Mouse (Mus musculus) neural tube, embryonic 14.5 days (tissue): Measurements from ENCODE around the gene Rnf224. TPM values are rescaled to one million over a fixed set of nuclear protein-coding genes. Genes with fewer than 3 reads are reported as not detected.

Experiments used
- ATAC-seq: fragments of 200-750 bp; cut with Nextera tagmentation; 2 replicates; pipeline ENCODE4 v1.8.0; 2017; ENCODE audit warnings: low read depth, mild to moderate bottlenecking, moderate TSS enrichment, moderate library complexity
- H3K27ac ChIP-seq: fragments of 300-500 bp; sonication (generic); 2 replicates; pipeline ENCODE4 v1.5.1; 2014; ENCODE audit warnings: low read depth, mild to moderate bottlenecking, control low read depth, low read length, moderate library complexity, mixed read lengths
- H3K27me3 ChIP-seq: fragments of 300-500 bp; sonication (generic); 2 replicates; pipeline ENCODE4 v1.6.1; 2014; ENCODE audit warnings: low read length; ENCODE audit not compliant: control insufficient read depth, insufficient read depth
- H3K36me3 ChIP-seq: fragments of 300-500 bp; sonication (generic); 2 replicates; pipeline ENCODE4 v1.6.1; 2014; ENCODE audit warnings: low read length, mixed read lengths; ENCODE audit not compliant: control insufficient read depth, insufficient read depth
- H3K4me1 ChIP-seq: fragments of 300-500 bp; sonication (generic); 2 replicates; pipeline ENCODE4 v1.6.1; 2014; ENCODE audit warnings: low read length; ENCODE audit not compliant: control insufficient read depth, insufficient read depth
- H3K4me2 ChIP-seq: fragments of 300-500 bp; sonication (generic); 2 replicates; pipeline ENCODE4 v1.6.1; 2014; ENCODE audit warnings: mild to moderate bottlenecking, low read depth, low read length, control low read depth
- H3K4me3 ChIP-seq: fragments of 300-500 bp; sonication (generic); 2 replicates; pipeline ENCODE4 v1.5.1; 2014; ENCODE audit warnings: low read depth, low read length, control low read depth, mixed read lengths
- H3K9ac ChIP-seq: fragments of 300-500 bp; sonication (generic); replicated peaks from 2 replicates; pipeline ENCODE4 v1.6.1; 2014; ENCODE audit warnings: low read depth, mild to moderate bottlenecking, control low read depth, low read length, mixed read lengths
- H3K9me3 ChIP-seq: fragments of 300-500 bp; sonication (generic); 2 replicates; pipeline ENCODE4 v1.6.1; 2016; ENCODE audit warnings: low read length; ENCODE audit not compliant: control insufficient read depth
- WGBS: fragments of 180-500 bp; shearing (Covaris S2); extraction: QIAGEN DNeasy Blood & Tissue Kit; methylation state at CpG from one replicate; pipeline ENCODE4 v1.1.7; 2014; 5-methylcytosine and 5-hydroxymethylcytosine counted together
- polyA plus RNA-seq: library from polyadenylated mRNA; unstranded; fragments of >200 nt; fragmentation: Nextera tagmentation; extraction: Ambion mirVana; gene quantifications from 2 replicates; pipeline ENCODE4 v1.2.1, GENCODE M21; 2014

Gene Rnf224
- polyA plus RNA-seq, 1 experiment from 2014 or later: not detected

DNA sequence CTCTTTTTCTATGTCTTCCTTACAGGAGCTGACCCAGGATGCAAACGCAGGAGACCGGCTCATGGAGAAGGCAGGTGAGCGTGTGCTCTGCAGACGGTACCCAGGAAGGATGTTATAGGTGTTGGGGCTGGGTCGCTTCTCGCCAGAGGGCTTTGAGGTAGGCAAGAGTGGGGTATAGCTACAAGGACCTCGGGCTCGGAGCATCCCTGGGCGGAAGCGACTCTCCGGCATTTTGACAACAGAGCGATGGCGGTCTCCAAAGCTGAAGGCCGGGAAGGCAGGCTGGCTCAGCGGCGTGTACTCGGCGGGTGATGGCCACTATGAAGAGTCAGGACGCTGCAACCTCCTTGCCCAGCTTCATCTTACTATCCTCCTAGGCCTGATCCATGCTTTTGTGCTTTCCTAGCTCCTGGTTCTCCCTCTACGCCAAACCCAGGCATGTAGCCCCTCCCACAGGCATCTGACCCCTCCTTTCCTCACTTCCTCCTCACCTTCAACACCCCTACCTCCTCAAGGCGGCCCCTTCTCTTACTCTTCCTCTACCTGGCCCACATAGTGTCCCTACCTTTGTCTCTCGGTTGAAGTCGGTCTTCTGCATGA lies 23.2 kb downstream of the Rnf224 start:
- H3K36me3 ChIP-seq: 0 out of 2 replicates have a peak, but pooled peaks cover 5% of the 10 kb centered on the region
- no peak overlapping the region for H3K27ac ChIP-seq
- H3K4me2 ChIP-seq: no peak overlapping the region
- H3K4me3 ChIP-seq: no peak overlapping the region
- H3K9ac ChIP-seq: no peak overlapping the region
- H3K9me3 ChIP-seq: no peaks in the 10 kb centered on the region
- no peaks in the 10 kb centered on the region for H3K27me3 ChIP-seq
- H3K4me1 ChIP-seq: peaks cover 18% of the 10 kb centered on the region
- ATAC-seq: no peak
- WGBS: 69% methylated on average over 23 of the region's 23 CpGs

DNA sequence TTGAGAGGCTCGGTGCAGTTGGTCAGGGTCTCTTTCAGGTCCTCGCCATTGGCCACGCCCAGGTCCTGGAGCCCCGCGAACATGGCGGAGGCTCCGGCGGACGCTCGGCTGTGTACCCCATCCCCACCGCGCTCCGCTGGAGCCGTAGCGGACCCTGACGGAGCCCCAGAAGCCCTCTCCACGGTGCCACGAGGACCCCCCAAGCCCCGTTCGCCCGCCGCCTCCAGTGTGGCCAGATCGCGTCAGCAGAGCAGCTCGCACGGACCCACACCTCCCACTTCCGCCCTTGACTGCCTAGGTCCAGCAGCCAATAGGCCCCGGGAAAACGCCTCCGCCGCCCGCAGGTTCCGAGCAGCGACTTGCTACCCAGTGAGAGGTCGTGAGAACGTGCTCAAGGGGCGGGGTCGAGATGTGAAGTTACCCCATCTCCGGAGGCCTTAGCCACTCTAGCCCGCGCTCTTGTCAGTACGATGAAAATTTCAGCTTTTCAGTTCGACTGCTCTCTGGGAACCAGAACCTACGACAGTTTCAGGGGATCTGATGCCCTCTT lies 25.4 kb downstream of the Rnf224 start, which contains the start of gene Nelfb:
Gene Nelfb, minus strand, starts transcription at position 369 of the 550 bp plus-strand sequence.
- peak; percentile 93 for ATAC-seq
- peak within 1 kb of the TSS; percentile 85 for H3K27ac ChIP-seq
- 0 out of 2 replicates have a peak, but pooled peaks cover 12% of the 10 kb centered on the region for H3K36me3 ChIP-seq
- H3K4me2 ChIP-seq: peak within 1 kb of the TSS; percentile 92
- no peaks in the 10 kb centered on the region for H3K27me3 ChIP-seq
- peak within 1 kb of the TSS; percentile 90 for H3K9ac ChIP-seq
- no peaks in the 10 kb centered on the region for H3K9me3 ChIP-seq
- H3K4me1 ChIP-seq: peaks cover 20% of the 10 kb centered on the region
- under 1% methylated on average over 44 of the region's 44 CpGs for WGBS
- H3K4me3 ChIP-seq: peak within 1 kb of the TSS; percentile 87

DNA sequence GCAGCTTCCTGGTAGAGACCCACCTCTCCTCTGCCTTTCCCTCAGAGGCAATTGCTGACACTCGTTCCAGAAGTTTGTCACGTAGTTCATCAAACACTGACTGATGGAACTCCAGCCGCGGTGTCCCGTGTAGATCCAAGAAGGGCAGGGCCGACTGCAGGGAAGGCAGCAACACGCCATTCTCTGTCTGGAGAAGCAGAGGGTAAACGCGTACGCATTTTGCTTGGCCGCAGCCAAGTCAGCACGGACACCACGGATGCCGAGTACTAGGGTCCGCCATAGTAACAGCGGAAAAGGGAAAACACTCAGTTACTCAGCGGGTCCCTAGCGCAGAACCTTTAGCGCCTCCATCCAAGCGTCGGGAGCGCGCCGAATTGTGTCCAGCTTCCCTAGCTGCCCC lies 25.9 kb downstream of the Rnf224 start:
- Histone ChIP-seq H3K9me3 (no peaks in the 10 kb centered on the region), H3K36me3 (peaks cover 16% of the 10 kb centered on the region; the same call in 1 of the 2 replicates), H3K4me2 (peak overlapping the region; percentile 92), H3K27me3 (no peaks in the 10 kb centered on the region), H3K9ac (peak overlapping the region; percentile 90), H3K4me1 (peaks cover 20% of the 10 kb centered on the region), H3K4me3 (peak overlapping the region; percentile 87), H3K27ac (peak overlapping the region; percentile 85)
- ATAC-seq: peak; percentile 36; the same call in 1 of the 2 replicates
- WGBS: under 1% methylated on average over 24 of the region's 24 CpGs

DNA sequence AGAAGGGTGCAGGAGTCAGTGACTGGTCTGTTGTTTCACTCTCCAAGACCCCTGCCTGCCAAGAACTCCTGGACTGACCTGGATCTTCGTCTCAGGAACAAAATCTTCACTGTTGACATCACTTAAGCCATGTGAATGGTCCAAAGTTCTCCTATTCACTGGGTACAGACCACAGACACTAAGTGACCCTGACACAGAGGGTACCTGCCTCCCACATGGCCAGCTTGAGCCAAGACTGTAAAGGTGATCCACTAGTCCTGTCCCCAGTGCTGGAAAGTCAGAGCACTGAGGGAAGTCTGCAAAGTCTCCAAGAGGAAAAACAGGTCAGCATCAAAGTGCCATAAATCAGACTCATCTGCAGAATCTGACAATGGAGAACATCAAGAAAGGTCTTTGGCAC lies 29.0 kb downstream of the Rnf224 start:
- H3K27me3 ChIP-seq: no peaks in the 10 kb centered on the region
- H3K9ac ChIP-seq: no peak overlapping the region
- H3K4me2 ChIP-seq: no peak overlapping the region
- no peak for ATAC-seq
- peaks cover 41% of the 10 kb centered on the region for H3K36me3 ChIP-seq
- H3K9me3 ChIP-seq: no peaks in the 10 kb centered on the region
- no peak overlapping the region for H3K27ac ChIP-seq
- peaks cover 20% of the 10 kb centered on the region for H3K4me1 ChIP-seq
- no peak overlapping the region for H3K4me3 ChIP-seq
- WGBS: 75% methylated on average over 1 of the region's 1 CpGs

DNA sequence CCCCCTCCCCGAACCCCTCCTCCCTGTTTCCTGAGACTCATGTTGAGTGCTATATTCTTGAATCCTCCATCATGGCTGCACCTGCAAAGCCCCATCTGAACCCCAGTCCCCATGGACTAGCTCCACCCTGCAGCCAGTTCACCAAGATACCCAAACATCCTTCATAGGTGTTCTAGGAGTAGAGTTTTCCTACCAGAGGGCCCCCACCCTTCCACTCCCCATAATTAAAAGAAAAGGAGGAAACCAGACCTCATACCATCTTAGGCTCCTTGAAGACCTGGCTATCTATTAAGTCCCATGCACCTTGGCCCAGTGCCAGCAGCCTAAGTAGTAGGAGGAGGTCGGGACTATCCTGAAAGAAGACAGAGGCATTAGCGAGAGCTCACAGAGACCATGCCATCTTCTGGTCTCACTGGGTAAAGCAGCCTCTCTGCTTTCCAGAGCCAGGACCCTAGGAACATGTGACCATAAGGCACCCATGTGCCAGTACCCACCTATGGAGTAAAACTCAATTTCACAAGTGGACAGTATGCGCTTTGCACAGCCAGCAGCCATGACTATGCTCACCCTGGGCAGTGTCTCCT lies 32.9 kb downstream of the Rnf224 start:
- Histone ChIP-seq H3K27me3 (no peaks in the 10 kb centered on the region), H3K9me3 (no peaks in the 10 kb centered on the region), H3K4me1 (peaks cover 4% of the 10 kb centered on the region; the same call in 1 of the 2 replicates), H3K9ac (no peak overlapping the region), H3K36me3 (peaks cover 71% of the 10 kb centered on the region), H3K4me2 (no peak overlapping the region), H3K27ac (no peak overlapping the region), H3K4me3 (no peak overlapping the region)
- ATAC-seq: peak; percentile 38; the same call in 1 of the 2 replicates
- 65% methylated on average over 4 of the region's 4 CpGs for WGBS

DNA sequence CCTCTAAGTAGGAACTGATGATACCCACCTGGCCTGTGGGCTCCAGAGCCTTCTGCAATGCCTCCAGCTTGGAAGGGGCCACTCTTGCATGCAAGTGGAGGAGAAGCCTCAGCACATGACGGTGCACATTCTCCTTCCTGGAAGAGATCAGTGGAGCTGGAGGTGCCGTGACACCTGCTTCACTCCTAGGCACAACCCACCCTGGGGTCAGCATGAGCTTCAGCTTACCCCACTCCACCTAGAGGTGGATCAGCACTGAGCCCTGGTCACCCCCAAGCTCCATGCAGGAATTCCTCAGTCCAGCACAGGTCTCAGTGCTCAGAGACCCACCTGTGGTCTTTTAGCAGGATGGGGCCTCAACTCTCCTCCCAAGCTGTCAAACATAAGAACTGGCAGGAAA lies 36.0 kb downstream of the Rnf224 start:
- Histone ChIP-seq H3K9me3 (no peaks in the 10 kb centered on the region), H3K36me3 (peaks cover 64% of the 10 kb centered on the region), H3K27ac (no peak overlapping the region), H3K4me1 (no peaks in the 10 kb centered on the region), H3K27me3 (0 out of 2 replicates have a peak, but pooled peaks cover 3% of the 10 kb centered on the region), H3K4me3 (no peak overlapping the region), H3K9ac (no peak overlapping the region), H3K4me2 (no peak overlapping the region)
- no peak for ATAC-seq
- WGBS: 97% methylated on average over 2 of the region's 2 CpGs

DNA sequence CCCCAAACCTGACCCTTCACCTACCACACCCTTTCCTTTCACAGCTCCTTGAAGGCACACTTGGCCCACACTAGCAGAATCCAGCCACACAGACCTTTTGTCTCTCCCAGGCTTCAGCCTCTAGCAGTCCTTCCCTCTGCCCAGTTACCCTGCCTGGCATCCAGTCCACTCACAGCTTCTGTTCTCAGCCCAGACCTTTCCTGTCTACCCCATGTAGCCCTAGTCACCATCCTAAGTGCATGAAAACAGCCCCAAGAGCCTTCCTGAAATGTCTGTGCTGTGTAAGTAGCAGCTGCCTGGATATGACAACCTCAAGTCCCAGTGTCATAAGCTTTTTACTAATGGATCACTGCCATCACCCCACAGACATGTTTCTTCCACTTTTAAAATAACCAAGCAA lies 38.6 kb downstream of the Rnf224 start:
- Histone ChIP-seq H3K4me2 (no peak overlapping the region), H3K4me3 (no peak overlapping the region), H3K27ac (no peak overlapping the region), H3K27me3 (peaks cover 9% of the 10 kb centered on the region; the same call in 1 of the 2 replicates), H3K4me1 (no peaks in the 10 kb centered on the region), H3K36me3 (peaks cover 42% of the 10 kb centered on the region), H3K9ac (no peak overlapping the region), H3K9me3 (no peaks in the 10 kb centered on the region)
- no peak for ATAC-seq

DNA sequence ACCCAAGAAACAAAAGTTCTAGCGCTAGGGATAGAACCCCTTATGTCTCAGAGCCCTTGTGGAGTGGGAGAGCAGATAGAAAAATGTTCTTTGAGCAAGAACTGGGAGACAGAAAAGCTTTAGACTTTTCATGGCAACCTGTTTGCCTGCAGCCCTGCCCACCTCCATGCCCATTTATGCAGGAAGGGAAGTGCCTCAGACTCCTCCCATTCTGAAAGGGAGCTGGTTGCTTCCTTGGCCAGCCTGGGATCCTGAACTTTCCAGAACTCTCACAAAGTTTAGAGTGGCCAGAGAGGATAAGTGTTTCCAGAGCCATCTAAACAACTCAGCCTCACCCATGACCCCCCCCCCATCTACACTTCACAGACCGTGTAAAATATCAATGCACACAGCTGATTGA lies 39.4 kb downstream of the Rnf224 start:
- Histone ChIP-seq H3K27ac (no peak overlapping the region), H3K9me3 (no peaks in the 10 kb centered on the region), H3K4me2 (no peak overlapping the region), H3K9ac (no peak overlapping the region), H3K4me1 (no peaks in the 10 kb centered on the region), H3K27me3 (peaks cover 9% of the 10 kb centered on the region; the same call in 1 of the 2 replicates), H3K36me3 (peaks cover 35% of the 10 kb centered on the region), H3K4me3 (no peak overlapping the region)
- WGBS: 37% methylated on average over 2 of the region's 2 CpGs
- no peak for ATAC-seq
